Mouse (Mus musculus): ENCODE measurements around the gene Litaf. TPM values are rescaled to one million over a fixed set of nuclear protein-coding genes. Genes with fewer than 3 reads are reported as not detected.

The Litaf gene
- polyA plus RNA-seq, 1 experiment, result 102 TPM

- no peaks in the 10 kb centered on the region for H3K27me3 ChIP-seq (ENCODE audit: control insufficient read depth, insufficient read depth, low read length, poor library complexity, severe bottlenecking)
- no peaks in the 10 kb centered on the region for H3K36me3 ChIP-seq (ENCODE audit: control insufficient read depth, insufficient read depth, low read length, poor library complexity, severe bottlenecking)
- H3K9ac ChIP-seq (ENCODE audit: low read depth, poor library complexity, severe bottlenecking), result no peak overlapping the region
- no peaks in the 10 kb centered on the region for H3K9me3 ChIP-seq (replicated peaks; ENCODE audit: control insufficient read depth, insufficient read depth, low read length, poor library complexity, severe bottlenecking)
- H3K4me3 ChIP-seq (ENCODE audit: low read depth, low read length), result no peak overlapping the region
- no peaks in the 10 kb centered on the region for H3K4me1 ChIP-seq (ENCODE audit: control insufficient read depth, insufficient read depth, low read length)
- H3K27ac ChIP-seq (ENCODE audit: insufficient read depth, low read length), result no peak overlapping the region
- no peak for TF ChIP-seq EP300 (IDR thresholded peaks at IDR 0.05; ENCODE audit: insufficient read depth, low read depth, low read length)
- no peak for TF ChIP-seq POLR2A (IDR thresholded peaks at IDR 0.05; ENCODE audit: insufficient read depth, low read length)
- TF ChIP-seq CTCF (IDR thresholded peaks at IDR 0.05; ENCODE audit: low read depth, low read length), result no peak
Measured at GRCm38 (mm10) chr16:11064341-11064740, 1.6 kb downstream of the Litaf start.

GRCm38 (mm10) chr16:11062794-11063721 lies 2.9 kb downstream of the Litaf start:
- TF ChIP-seq POLR2A (IDR thresholded peaks at IDR 0.05; ENCODE audit: insufficient read depth, low read length) (no peak), CTCF (IDR thresholded peaks at IDR 0.05; ENCODE audit: low read depth, low read length) (no peak), EP300 (IDR thresholded peaks at IDR 0.05; ENCODE audit: insufficient read depth, low read depth, low read length) (no peak)
- no peak overlapping the region for H3K27ac ChIP-seq (ENCODE audit: insufficient read depth, low read length)
- H3K9ac ChIP-seq (ENCODE audit: low read depth, poor library complexity, severe bottlenecking), result no peak overlapping the region

GRCm38 (mm10) chr16:11060645-11061044 lies 5.3 kb downstream of the Litaf start, which contains the start of gene Snn:
TSS of gene Snn (plus strand) at chr16:11060945.
- no peak for TF ChIP-seq EP300 (IDR thresholded peaks at IDR 0.05; ENCODE audit: insufficient read depth, low read depth, low read length)
- no peak for TF ChIP-seq CTCF (IDR thresholded peaks at IDR 0.05; ENCODE audit: low read depth, low read length)
- no peak for TF ChIP-seq POLR2A (IDR thresholded peaks at IDR 0.05; ENCODE audit: insufficient read depth, low read length)
- Histone ChIP-seq H3K9ac (ENCODE audit: low read depth, poor library complexity, severe bottlenecking) (no peak within 1 kb of the TSS), H3K4me3 (ENCODE audit: low read depth, low read length) (no peak within 1 kb of the TSS), H3K4me1 (ENCODE audit: control insufficient read depth, insufficient read depth, low read length) (no peaks in the 10 kb centered on the region), H3K27me3 (ENCODE audit: control insufficient read depth, insufficient read depth, low read length, poor library complexity, severe bottlenecking) (no peaks in the 10 kb centered on the region), H3K36me3 (ENCODE audit: control insufficient read depth, insufficient read depth, low read length, poor library complexity, severe bottlenecking) (no peaks in the 10 kb centered on the region), H3K9me3 (replicated peaks; ENCODE audit: control insufficient read depth, insufficient read depth, low read length, poor library complexity, severe bottlenecking) (no peaks in the 10 kb centered on the region), H3K27ac (ENCODE audit: insufficient read depth, low read length) (no peak within 1 kb of the TSS)

More at GRCm38 (mm10) chr16:11062794-11063721, 2.9 kb downstream of the Litaf start:
- H3K9me3 ChIP-seq (replicated peaks; ENCODE audit: control insufficient read depth, insufficient read depth, low read length, poor library complexity, severe bottlenecking), result no peaks in the 10 kb centered on the region
- no peak overlapping the region for H3K4me3 ChIP-seq (ENCODE audit: low read depth, low read length)
- no peaks in the 10 kb centered on the region for H3K4me1 ChIP-seq (ENCODE audit: control insufficient read depth, insufficient read depth, low read length)
- H3K36me3 ChIP-seq (ENCODE audit: control insufficient read depth, insufficient read depth, low read length, poor library complexity, severe bottlenecking), result no peaks in the 10 kb centered on the region
- H3K27me3 ChIP-seq (ENCODE audit: control insufficient read depth, insufficient read depth, low read length, poor library complexity, severe bottlenecking), result no peaks in the 10 kb centered on the region

GRCm38 (mm10) chr16:11055916-11056315 lies 10.0 kb downstream of the Litaf start:
- Histone ChIP-seq H3K27ac (ENCODE audit: insufficient read depth, low read length) (no peak overlapping the region), H3K4me1 (ENCODE audit: control insufficient read depth, insufficient read depth, low read length) (peaks cover 3% of the 10 kb centered on the region), H3K27me3 (ENCODE audit: control insufficient read depth, insufficient read depth, low read length, poor library complexity, severe bottlenecking) (no peaks in the 10 kb centered on the region), H3K9ac (ENCODE audit: low read depth, poor library complexity, severe bottlenecking) (no peak overlapping the region), H3K36me3 (ENCODE audit: control insufficient read depth, insufficient read depth, low read length, poor library complexity, severe bottlenecking) (no peaks in the 10 kb centered on the region), H3K4me3 (ENCODE audit: low read depth, low read length) (no peak overlapping the region), H3K9me3 (replicated peaks; ENCODE audit: control insufficient read depth, insufficient read depth, low read length, poor library complexity, severe bottlenecking) (no peaks in the 10 kb centered on the region)
- no peak for TF ChIP-seq POLR2A (IDR thresholded peaks at IDR 0.05; ENCODE audit: insufficient read depth, low read length)
- TF ChIP-seq CTCF (IDR thresholded peaks at IDR 0.05; ENCODE audit: low read depth, low read length), result no peak
- no peak for TF ChIP-seq EP300 (IDR thresholded peaks at IDR 0.05; ENCODE audit: insufficient read depth, low read depth, low read length)

- Histone ChIP-seq H3K4me3 (ENCODE audit: low read depth, low read length) (no peak overlapping the region), H3K36me3 (ENCODE audit: control insufficient read depth, insufficient read depth, low read length, poor library complexity, severe bottlenecking) (no peaks in the 10 kb centered on the region), H3K27ac (ENCODE audit: insufficient read depth, low read length) (no peak overlapping the region), H3K9ac (ENCODE audit: low read depth, poor library complexity, severe bottlenecking) (no peak overlapping the region), H3K4me1 (ENCODE audit: control insufficient read depth, insufficient read depth, low read length) (peaks cover 3% of the 10 kb centered on the region), H3K27me3 (ENCODE audit: control insufficient read depth, insufficient read depth, low read length, poor library complexity, severe bottlenecking) (no peaks in the 10 kb centered on the region), H3K9me3 (replicated peaks; ENCODE audit: control insufficient read depth, insufficient read depth, low read length, poor library complexity, severe bottlenecking) (no peaks in the 10 kb centered on the region)
- no peak for TF ChIP-seq CTCF (IDR thresholded peaks at IDR 0.05; ENCODE audit: low read depth, low read length)
Measured at GRCm38 (mm10) chr16:11054871-11055270, 11.1 kb downstream of the Litaf start.

- H3K4me3 ChIP-seq (ENCODE audit: low read depth, low read length), result no peak overlapping the region
- H3K36me3 ChIP-seq (ENCODE audit: control insufficient read depth, insufficient read depth, low read length, poor library complexity, severe bottlenecking), result no peaks in the 10 kb centered on the region
- no peaks in the 10 kb centered on the region for H3K27me3 ChIP-seq (ENCODE audit: control insufficient read depth, insufficient read depth, low read length, poor library complexity, severe bottlenecking)
- H3K4me1 ChIP-seq (ENCODE audit: control insufficient read depth, insufficient read depth, low read length), result peaks cover 3% of the 10 kb centered on the region
- H3K9ac ChIP-seq (ENCODE audit: low read depth, poor library complexity, severe bottlenecking), result no peak overlapping the region
- no peak for TF ChIP-seq EP300 (IDR thresholded peaks at IDR 0.05; ENCODE audit: insufficient read depth, low read depth, low read length)
- no peak overlapping the region for H3K27ac ChIP-seq (ENCODE audit: insufficient read depth, low read length)
- no peaks in the 10 kb centered on the region for H3K9me3 ChIP-seq (replicated peaks; ENCODE audit: control insufficient read depth, insufficient read depth, low read length, poor library complexity, severe bottlenecking)
Measured at GRCm38 (mm10) chr16:11054409-11054808, 11.5 kb downstream of the Litaf start.
